8 mouse cellular contexts compared by ENCODE assay signal in the genomic region with DNA sequence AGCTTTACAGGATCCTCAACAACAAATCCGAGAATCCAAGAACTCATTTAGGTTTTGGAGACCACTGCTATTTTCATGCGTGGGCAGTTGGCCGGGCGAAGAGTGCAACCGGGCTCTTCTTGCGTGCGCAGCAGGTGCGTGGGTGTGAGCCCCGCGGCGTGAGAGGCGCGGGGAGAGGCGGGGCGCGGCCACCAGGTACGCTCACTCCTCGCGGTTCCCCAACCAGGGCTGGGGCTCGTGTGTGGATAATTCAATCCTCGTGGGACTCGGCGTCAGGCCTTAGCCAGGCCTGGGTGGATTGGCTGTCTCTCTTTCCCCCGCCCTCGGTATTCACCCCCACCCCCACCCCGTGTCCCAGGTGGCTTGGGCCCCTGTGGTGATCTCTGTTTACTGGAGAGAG. TPM values are rescaled to one million over a fixed set of nuclear protein-coding genes. Genes with fewer than 3 reads are reported as not detected.
DNase-seq lines count a peak whose midpoint lies in the region; ATAC-seq and TF ChIP-seq lines count a peak whose summit lies in the region.

No protein-coding gene starts in this region.

- H3K4me3 ChIP-seq in kidney, adult 2 months (ENCODE audit: insufficient read depth, low read depth, low read length), result peak overlapping the region; percentile 32
- peak overlapping the region; percentile 41 for H3K4me3 ChIP-seq in forebrain, postnatal 0 days (ENCODE audit: low read depth, low read length)
- no peak overlapping the region for H3K4me3 ChIP-seq in liver, embryonic 14.5 days (ENCODE audit: insufficient read depth in 1 of 2, low read depth in 2 of 2, low read length in 2 of 2)

- TF ChIP-seq EP300 in liver, embryonic 14.5 days (IDR thresholded peaks at IDR 0.05; ENCODE audit: low read depth), result no peak

- H3K27ac ChIP-seq in kidney, adult 2 months (ENCODE audit: insufficient read depth, low read depth, low read length), result peak overlapping the region; percentile 1; the same call in 1 of the 2 replicates
- H3K27ac ChIP-seq in forebrain, postnatal 0 days (ENCODE audit: low read depth, low read length), result no peak overlapping the region
- no peak overlapping the region for H3K27ac ChIP-seq in liver, embryonic 14.5 days

- H3K4me1 ChIP-seq in kidney, adult 2 months (ENCODE audit: control insufficient read depth, insufficient read depth, low read length), result peaks cover 35% of the 10 kb centered on the region
- H3K4me1 ChIP-seq in forebrain, postnatal 0 days (ENCODE audit: insufficient read depth), result peaks cover 14% of the 10 kb centered on the region
- no peaks in the 10 kb centered on the region for H3K4me1 ChIP-seq in liver, embryonic 14.5 days (replicated peaks; ENCODE audit: control insufficient read depth in 2 of 2, insufficient read depth in 2 of 2, low read length in 1 of 2)

- TF ChIP-seq POLR2A in kidney, adult 2 months (IDR thresholded peaks at IDR 0.05; ENCODE audit: low read depth, low read length), result no peak

- TF ChIP-seq CTCF in kidney, adult 2 months (conservative IDR thresholded peaks at IDR 0.05; ENCODE audit: insufficient read depth, insufficient read length, low read depth, low read length), result no peak
- TF ChIP-seq CTCF in forebrain, postnatal 0 days (IDR thresholded peaks at IDR 0.05; ENCODE audit: low read depth), result no peak
- TF ChIP-seq CTCF in liver, embryonic 14.5 days (IDR thresholded peaks at IDR 0.05; ENCODE audit: low read depth), result no peak

- ATAC-seq in forebrain, postnatal 0 days, result peak; percentile 32
- ATAC-seq in liver, embryonic 14.5 days (ENCODE audit: insufficient read depth), result no peak

- no peaks in the 10 kb centered on the region for H3K9me3 ChIP-seq in forebrain, postnatal 0 days (ENCODE audit: low read length)
- H3K9me3 ChIP-seq in liver, embryonic 14.5 days (ENCODE audit: control insufficient read depth, low read length), result no peaks in the 10 kb centered on the region

- no peaks in the 10 kb centered on the region; the same call in 1 of the 2 replicates for H3K36me3 ChIP-seq in kidney, adult 2 months (ENCODE audit: control insufficient read depth, insufficient read depth, low read length)
- peaks cover 7% of the 10 kb centered on the region for H3K36me3 ChIP-seq in forebrain, postnatal 0 days (ENCODE audit: insufficient read depth)
- no peaks in the 10 kb centered on the region for H3K36me3 ChIP-seq in liver, embryonic 14.5 days (replicated peaks; ENCODE audit: control insufficient read depth, insufficient read depth, low read depth)

- WGBS in kidney, adult 2 months, result 11% methylated on average over 26 of the region's 26 CpGs
- WGBS in forebrain, postnatal 0 days, result 5% methylated on average over 26 of the region's 26 CpGs
- WGBS in liver, embryonic 14.5 days (ENCODE audit: insufficient replicate concordance), result 11% methylated on average over 26 of the region's 26 CpGs

- H3K27me3 ChIP-seq in kidney, adult 2 months (replicated peaks; ENCODE audit: control insufficient read depth, insufficient read depth, low read length), result no peaks in the 10 kb centered on the region
- H3K27me3 ChIP-seq in forebrain, postnatal 0 days (ENCODE audit: insufficient read depth, low read length), result peaks cover 23% of the 10 kb centered on the region
- H3K27me3 ChIP-seq in liver, embryonic 14.5 days (ENCODE audit: control insufficient read depth, insufficient read depth, low read length), result peaks cover 44% of the 10 kb centered on the region

- DNase-seq in kidney, adult 2 months, result no peak
- no peak for DNase-seq in kidney, postnatal 14 days
- DNase-seq in cerebellum, adult 11-12 months, result peak; percentile 90
- DNase-seq in forebrain, postnatal 0 days, result peak; percentile 27
- no peak for DNase-seq in liver, embryonic 14.5 days (ENCODE audit: low read depth in 3 of 3, low spot score in 3 of 3)
- DNase-seq in spleen, adult 18-20 months, result no peak
- no peak for DNase-seq in thymus, postnatal 25 days
- DNase-seq in thymus, postnatal 10 days (ENCODE audit: low spot score in 2 of 2), result no peak

- H3K9ac ChIP-seq in forebrain, postnatal 0 days, result peak overlapping the region; percentile 54
- H3K9ac ChIP-seq in liver, embryonic 14.5 days (replicated peaks), result no peak overlapping the region

- peak overlapping the region; percentile 80 for H3K4me2 ChIP-seq in forebrain, postnatal 0 days (ENCODE audit: low read depth)
- H3K4me2 ChIP-seq in liver, embryonic 14.5 days (ENCODE audit: low read depth), result peak overlapping the region; percentile 43

RNA-seq across cellular contexts. Expression of a gene that starts 1.2 kb away (rescaled TPM):
- 36.4 and 56.5 TPM in 2 replicates for polyA plus RNA-seq in kidney, adult 2 months (2012; rRNA removed)
- 11.8 and 19.7 TPM in 2 replicates for total RNA-seq in forebrain, postnatal 0 days (2014; rRNA removed)
- 9.6 and 13.1 TPM in 2 replicates for polyA plus RNA-seq in forebrain, postnatal 0 days (2015; fragmentation: Nextera tagmentation; extraction: Ambion mirVana)
- 0.52 and 0.79 TPM in 2 replicates for polyA plus RNA-seq in liver, embryonic 14.5 days (2012; rRNA removed)
- polyA plus RNA-seq in liver, embryonic 14.5 days (2014; fragmentation: Nextera tagmentation; extraction: Ambion mirVana), result 0.47 TPM in 2 replicates

RNA-seq across cellular contexts. Expression of a gene that starts 7.1 kb away (rescaled TPM):
- polyA plus RNA-seq in kidney, adult 2 months (2012; rRNA removed), result 44.0 and 48.8 TPM in 2 replicates
- 9.8 and 10.9 TPM in 2 replicates for total RNA-seq in forebrain, postnatal 0 days (2014; rRNA removed)
- 8.2 and 9.6 TPM in 2 replicates for polyA plus RNA-seq in forebrain, postnatal 0 days (2015; fragmentation: Nextera tagmentation; extraction: Ambion mirVana)
- polyA plus RNA-seq in liver, embryonic 14.5 days (2012; rRNA removed), result 2.9 and 3.2 TPM in 2 replicates
- polyA plus RNA-seq in liver, embryonic 14.5 days (2014; fragmentation: Nextera tagmentation; extraction: Ambion mirVana), result 3.8 and 4.4 TPM in 2 replicates

RNA-seq across cellular contexts. Expression of a gene that starts 15.9 kb away (rescaled TPM):
- polyA plus RNA-seq in kidney, adult 2 months (2012; rRNA removed), result 7.9 and 8.8 TPM in 2 replicates
- total RNA-seq in forebrain, postnatal 0 days (2014; rRNA removed), result 4.2 TPM in 2 replicates
- 3.8 and 5.3 TPM in 2 replicates for polyA plus RNA-seq in forebrain, postnatal 0 days (2015; fragmentation: Nextera tagmentation; extraction: Ambion mirVana)
- 1.0 TPM in 2 replicates for polyA plus RNA-seq in liver, embryonic 14.5 days (2012; rRNA removed)
- 1.0 and 2.5 TPM in 2 replicates for polyA plus RNA-seq in liver, embryonic 14.5 days (2014; fragmentation: Nextera tagmentation; extraction: Ambion mirVana)

RNA-seq across cellular contexts. Expression of a gene that starts 24.0 kb away (rescaled TPM):
- polyA plus RNA-seq in kidney, adult 2 months (2012; rRNA removed), result 73.6 and 78.9 TPM in 2 replicates
- 48.7 and 54.1 TPM in 2 replicates for total RNA-seq in forebrain, postnatal 0 days (2014; rRNA removed)
- polyA plus RNA-seq in forebrain, postnatal 0 days (2015; fragmentation: Nextera tagmentation; extraction: Ambion mirVana), result 161 and 207 TPM in 2 replicates
- polyA plus RNA-seq in liver, embryonic 14.5 days (2012; rRNA removed), result 53.3 and 56.1 TPM in 2 replicates
- 78.4 and 79.8 TPM in 2 replicates for polyA plus RNA-seq in liver, embryonic 14.5 days (2014; fragmentation: Nextera tagmentation; extraction: Ambion mirVana)

RNA-seq across cellular contexts. Expression of a gene that starts 25.9 kb away (rescaled TPM):
- 13.9 and 15.8 TPM in 2 replicates for polyA plus RNA-seq in kidney, adult 2 months (2012; rRNA removed)
- total RNA-seq in forebrain, postnatal 0 days (2014; rRNA removed), result 4.9 and 7.4 TPM in 2 replicates
- polyA plus RNA-seq in forebrain, postnatal 0 days (2015; fragmentation: Nextera tagmentation; extraction: Ambion mirVana), result 16.6 and 19.4 TPM in 2 replicates
- polyA plus RNA-seq in liver, embryonic 14.5 days (2012; rRNA removed), result 4.5 and 4.8 TPM in 2 replicates
- polyA plus RNA-seq in liver, embryonic 14.5 days (2014; fragmentation: Nextera tagmentation; extraction: Ambion mirVana), result 4.2 and 4.4 TPM in 2 replicates

Comparison
In these comparisons a context has a peak if more than half of its experiments do, and no peak if none do; other contexts are left out.
1. DNase-seq: peak in cerebellum, adult 11-12 months (single experiment) and forebrain, postnatal 0 days (single experiment); none in kidney, adult 2 months (single experiment), kidney, postnatal 14 days (single experiment), liver, embryonic 14.5 days (0 of 3), spleen, adult 18-20 months (0 of 2), thymus, postnatal 25 days (single experiment) and thymus, postnatal 10 days (0 of 2).
2. H3K4me3 ChIP-seq: peak in kidney, adult 2 months (single experiment) and forebrain, postnatal 0 days (single experiment); none in liver, embryonic 14.5 days (0 of 2).